ENCODE assay signal across 8 mouse cellular contexts in the genomic region with DNA sequence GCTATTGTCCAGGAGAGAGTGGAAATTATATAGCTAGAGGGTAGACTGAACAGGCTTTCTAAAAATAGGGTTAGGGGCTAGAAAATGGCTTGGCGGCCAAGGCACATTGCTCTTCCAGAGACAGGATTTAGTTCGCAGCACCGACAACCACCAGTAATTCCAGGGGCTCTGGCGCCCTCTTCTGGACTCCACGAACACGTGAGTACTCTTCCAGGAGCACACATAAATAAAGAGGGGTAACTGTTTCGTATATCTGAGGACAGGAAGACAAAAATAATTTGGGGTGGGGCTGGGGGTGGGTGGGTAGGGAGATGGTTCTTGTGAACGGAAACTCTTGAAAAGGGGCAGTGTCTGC. TPM values are rescaled to one million over a fixed set of nuclear protein-coding genes. Genes with fewer than 3 reads are reported as not detected.
DNase-seq lines count a peak whose midpoint lies in the region; TF ChIP-seq lines count a peak whose summit lies in the region.

No protein-coding gene starts in this region.

- WGBS in kidney, adult 2 months, result 47% methylated on average over 8 of the region's 8 CpGs

- TF ChIP-seq CTCF in testis, adult 2 months (IDR thresholded peaks at IDR 0.05; ENCODE audit: control insufficient read depth, insufficient read depth, insufficient replicate concordance, low read depth, low read length), result peak; percentile 30; the same call in 1 of the 2 replicates
- peak; percentile 70 for TF ChIP-seq CTCF in kidney, adult 2 months (conservative IDR thresholded peaks at IDR 0.05; ENCODE audit: insufficient read depth, insufficient read length, low read depth, low read length)

- peak; percentile 52 to 72 for DNase-seq in adrenal gland, adult (ENCODE audit: inconsistent age in 2 of 2, low spot score in 1 of 2)
- no peak for DNase-seq in adrenal gland, adult 8-10 months
- DNase-seq in testis, postnatal 14 days (ENCODE audit: low spot score), result no peak
- DNase-seq in forelimb bud, embryonic 11.5 days (ENCODE audit: low read depth, low spot score), result peak; percentile 66
- peak; percentile 70 for DNase-seq in kidney, adult 2 months
- peak; percentile 48 to 65 for DNase-seq in lung, postnatal 4 days
- DNase-seq in thymus, postnatal 25 days, result peak; percentile 50

- TF ChIP-seq POLR2A in testis, adult 2 months (IDR thresholded peaks at IDR 0.05; ENCODE audit: control insufficient read depth, low read depth, low read length), result no peak
- no peak for TF ChIP-seq POLR2A in kidney, adult 2 months (IDR thresholded peaks at IDR 0.05; ENCODE audit: low read depth, low read length)

- no peaks in the 10 kb centered on the region for H3K4me1 ChIP-seq in testis, adult 2 months (ENCODE audit: control insufficient read depth, insufficient read depth, low read length)
- H3K4me1 ChIP-seq in kidney, adult 2 months (ENCODE audit: control insufficient read depth, insufficient read depth, low read length), result no peaks in the 10 kb centered on the region; the same call in 1 of the 2 replicates

- H3K4me3 ChIP-seq in testis, adult 2 months (ENCODE audit: control insufficient read depth, low read depth, low read length), result no peak overlapping the region
- no peak overlapping the region for H3K4me3 ChIP-seq in kidney, adult 2 months (ENCODE audit: insufficient read depth, low read depth, low read length)

- no peaks in the 10 kb centered on the region; the same call in none of the 2 replicates for H3K36me3 ChIP-seq in testis, adult 2 months (ENCODE audit: control insufficient read depth, insufficient read depth, low read length)
- H3K36me3 ChIP-seq in kidney, adult 2 months (ENCODE audit: control insufficient read depth, insufficient read depth, low read length), result peaks cover 3% of the 10 kb centered on the region; the same call in 1 of the 2 replicates

- H3K27me3 ChIP-seq in testis, adult 2 months (ENCODE audit: control insufficient read depth, insufficient read depth, low read length), result no peaks in the 10 kb centered on the region
- H3K27me3 ChIP-seq in kidney, adult 2 months (replicated peaks; ENCODE audit: control insufficient read depth, insufficient read depth, low read length), result no peaks in the 10 kb centered on the region

- H3K27ac ChIP-seq in testis, adult 2 months (ENCODE audit: control insufficient read depth, insufficient read depth, low read depth, low read length), result no peak overlapping the region
- H3K27ac ChIP-seq in kidney, adult 2 months (ENCODE audit: insufficient read depth, low read depth, low read length), result peak overlapping the region; percentile 66; the same call in 1 of the 2 replicates

RNA-seq across cellular contexts. Expression of a gene that starts 8.6 kb away (rescaled TPM):
- 1,000 to 10,000 TPM; 1,061 to 1,116 (median 1,082) TPM for total RNA-seq in adrenal gland, adult 8-10 months (2022)
- polyA plus RNA-seq in testis, adult 2 months (2012; rRNA removed), result 697 and 742 TPM in 2 replicates
- polyA plus RNA-seq in kidney, adult 2 months (2012; rRNA removed), result 1,243 and 1,376 TPM in 2 replicates

Comparison
In these comparisons a context has a peak if more than half of its experiments do, and no peak if none do; other contexts are left out.
1. DNase-seq: peak in adrenal gland, adult (2 of 2), forelimb bud, embryonic 11.5 days (single experiment), kidney, adult 2 months (single experiment), lung, postnatal 4 days (2 of 2) and thymus, postnatal 25 days (single experiment); none in adrenal gland, adult 8-10 months (single experiment) and testis, postnatal 14 days (single experiment).